Mouse (Mus musculus) cerebellum, adult 9-10 months (tissue): Measurements from ENCODE around the gene Nynrin.

Experiments
- DNase-seq: peaks from one replicate; pipeline ENCODE4 v3.0.0; 2022

Nynrin gene

DNA sequence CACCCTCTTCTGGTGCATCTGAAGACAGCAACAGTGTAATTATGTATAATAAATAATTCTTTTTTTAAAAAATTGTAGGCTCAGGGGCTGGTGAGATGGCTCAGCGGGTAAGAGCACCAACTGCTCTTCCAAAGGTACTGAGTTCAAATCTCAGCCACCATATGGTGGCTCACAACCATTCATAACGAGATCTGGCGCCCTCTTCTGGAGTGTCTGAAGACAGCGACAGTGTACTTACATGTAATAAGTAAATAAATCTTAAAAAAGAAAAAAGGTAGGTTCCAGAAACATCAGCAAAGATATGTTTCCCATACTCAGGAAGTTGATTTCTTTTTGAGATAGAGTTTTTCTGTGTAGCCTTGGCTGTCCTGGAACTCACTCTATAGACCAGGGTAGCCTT, 11.0 kb upstream of the Nynrin start:
- no peak for DNase-seq

DNA sequence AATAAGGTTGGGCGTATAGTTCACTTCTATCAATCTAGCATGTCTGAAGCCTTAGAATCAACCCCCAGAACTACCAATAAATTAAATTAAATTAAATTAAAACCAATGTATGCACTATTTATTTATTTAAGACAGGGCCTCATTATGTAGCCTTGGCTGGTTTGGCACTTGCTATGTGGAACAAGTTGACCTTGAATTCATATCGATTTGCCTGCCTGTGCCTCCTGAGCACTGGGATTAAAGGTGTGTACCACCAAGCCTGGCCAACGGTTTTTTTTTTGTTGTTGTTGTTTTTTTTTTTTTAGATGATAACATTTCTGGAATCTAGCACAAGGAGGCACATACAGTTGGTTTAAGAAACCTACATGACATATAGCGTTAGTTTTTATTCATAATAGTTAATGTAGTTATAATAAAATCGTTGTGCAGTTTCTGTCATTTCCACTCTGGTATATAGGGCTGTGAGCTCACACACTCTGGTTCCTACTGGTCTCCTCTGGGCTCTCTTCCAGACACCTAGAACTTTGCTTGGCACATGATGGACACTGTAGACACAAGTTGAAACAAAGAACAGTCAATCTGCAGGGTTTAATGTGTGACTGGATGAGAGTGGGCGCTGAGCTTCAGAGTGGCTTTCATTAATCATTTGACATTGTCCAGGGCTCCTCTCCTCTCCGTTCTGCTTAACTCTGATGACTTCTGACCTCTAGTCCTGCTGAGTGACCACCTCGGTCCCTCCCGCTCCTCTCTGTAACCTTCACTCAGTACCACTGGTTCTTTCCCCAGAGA, 8.1 kb upstream of the Nynrin start:
- DNase-seq = no peak

DNA sequence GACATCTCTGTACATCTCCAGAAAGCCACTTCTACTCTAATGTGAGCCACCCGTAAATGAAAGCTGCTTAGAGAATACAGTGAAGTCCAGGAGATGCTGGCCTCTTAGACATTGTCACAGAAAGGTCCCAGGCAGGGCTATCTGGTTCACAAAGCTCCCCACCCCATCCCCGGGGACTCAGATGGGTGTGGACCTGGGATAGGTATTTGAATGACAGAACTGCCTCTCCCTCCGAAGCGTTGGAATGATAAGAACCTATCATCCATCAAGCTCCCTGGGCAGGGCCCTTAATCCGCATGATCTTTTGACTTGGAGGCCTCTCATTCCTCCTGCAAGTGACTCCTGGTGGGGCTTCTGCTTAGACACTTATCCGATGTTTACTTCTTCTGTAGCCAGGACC, 2.9 kb upstream of the Nynrin start:
- DNase-seq = no peak

DNA sequence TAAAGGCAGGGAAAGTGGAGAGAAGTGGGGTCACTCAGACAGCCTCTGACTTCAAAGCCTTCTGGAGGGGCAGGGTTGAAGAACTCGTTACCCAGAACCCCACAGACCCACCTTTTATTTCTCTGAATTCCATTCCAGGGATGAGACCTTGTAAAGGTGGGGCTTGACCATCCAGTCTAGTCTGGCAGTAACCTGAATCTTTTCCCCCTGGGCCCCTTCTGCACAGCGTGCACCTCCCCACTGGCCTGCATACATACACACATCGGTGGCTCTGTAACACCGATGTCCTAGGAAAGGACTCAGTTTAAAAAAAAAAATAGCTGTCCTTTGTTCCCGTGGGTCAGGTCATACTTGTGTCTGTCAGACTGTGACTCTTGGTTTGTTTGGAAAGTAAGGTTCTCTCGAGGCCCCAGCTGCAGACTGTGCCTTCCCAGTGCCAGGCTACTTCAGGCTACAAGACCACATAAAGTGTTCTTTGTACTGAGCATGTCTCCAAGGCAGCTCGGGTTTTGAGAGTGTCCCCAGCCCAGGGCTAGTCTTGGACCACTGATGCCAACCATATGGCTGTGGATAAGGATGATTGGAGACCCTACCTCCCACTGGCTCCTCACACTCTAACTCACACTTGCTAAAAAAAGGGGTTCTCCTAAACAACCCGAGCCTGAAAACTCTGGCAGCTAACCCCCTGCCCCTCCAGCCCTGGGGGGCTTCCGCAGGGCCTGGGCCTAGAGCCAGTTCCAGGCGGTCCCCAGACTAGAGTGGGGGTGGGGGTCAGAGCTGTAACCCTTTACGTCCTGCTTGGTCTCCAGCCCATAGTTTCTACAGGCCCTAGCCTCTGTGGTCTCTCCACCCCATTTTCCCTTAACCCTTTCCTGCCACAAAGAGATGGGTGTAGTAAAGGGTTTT, 911 bp upstream of the Nynrin start:
- no peak for DNase-seq

DNA sequence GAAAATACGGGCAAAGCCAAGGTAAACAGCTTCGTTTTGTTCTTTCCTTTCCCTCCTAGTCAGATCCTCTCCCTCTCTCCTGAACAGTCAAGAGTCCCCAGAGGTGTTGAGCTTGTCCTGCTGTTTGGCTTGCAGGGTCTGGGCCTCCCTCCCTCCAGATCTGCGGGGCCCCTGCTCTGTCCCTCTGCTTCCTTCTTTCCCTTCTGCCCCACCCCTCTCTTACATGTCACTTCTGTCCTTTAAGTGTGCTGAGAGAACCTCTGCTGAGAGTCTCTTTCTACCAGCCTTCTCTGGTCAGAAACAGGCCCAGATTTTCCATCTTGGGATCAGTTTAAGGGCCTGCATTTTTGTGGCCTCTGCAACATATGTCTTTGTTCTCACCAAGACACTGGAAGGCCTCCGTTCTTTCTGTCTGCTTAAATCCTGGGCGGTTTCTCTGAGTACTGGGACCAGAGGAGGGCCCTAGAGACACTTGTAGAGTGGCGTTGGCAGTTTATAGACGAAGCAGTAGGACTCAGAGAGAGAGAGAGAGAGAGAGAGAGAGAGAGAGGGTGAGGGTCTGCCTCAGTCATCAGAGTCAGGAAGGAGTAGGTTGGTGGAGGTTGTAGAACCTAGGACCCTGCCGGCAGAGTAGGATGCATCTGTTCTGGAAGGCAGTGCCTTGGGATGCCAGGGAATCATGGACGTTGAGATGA, 743 bp downstream of the Nynrin start:
- DNase-seq = no peak

DNA sequence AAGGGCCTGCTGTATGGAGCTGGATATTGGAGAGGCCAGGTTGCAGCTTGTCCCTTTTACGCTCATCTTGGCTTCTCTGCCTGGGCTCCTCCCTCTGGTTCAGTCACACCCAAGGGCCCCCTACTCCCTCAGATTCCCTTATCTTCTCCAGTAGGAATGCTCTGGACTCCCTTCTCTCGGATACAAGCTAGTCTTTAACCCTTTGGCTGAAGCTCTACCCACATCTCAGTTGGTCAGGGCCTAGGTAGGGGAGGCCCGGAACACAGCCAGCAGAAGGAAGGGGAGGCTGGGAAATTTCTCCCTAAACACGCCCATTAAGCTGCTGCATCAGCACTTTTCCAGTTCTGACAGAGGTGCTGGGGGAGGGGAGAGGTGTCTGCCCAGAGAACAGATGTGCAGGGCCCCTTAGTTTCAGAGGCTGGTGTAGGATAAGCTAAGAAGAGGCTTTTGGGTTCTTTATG, 1.3 kb downstream of the Nynrin start:
- no peak for DNase-seq

DNA sequence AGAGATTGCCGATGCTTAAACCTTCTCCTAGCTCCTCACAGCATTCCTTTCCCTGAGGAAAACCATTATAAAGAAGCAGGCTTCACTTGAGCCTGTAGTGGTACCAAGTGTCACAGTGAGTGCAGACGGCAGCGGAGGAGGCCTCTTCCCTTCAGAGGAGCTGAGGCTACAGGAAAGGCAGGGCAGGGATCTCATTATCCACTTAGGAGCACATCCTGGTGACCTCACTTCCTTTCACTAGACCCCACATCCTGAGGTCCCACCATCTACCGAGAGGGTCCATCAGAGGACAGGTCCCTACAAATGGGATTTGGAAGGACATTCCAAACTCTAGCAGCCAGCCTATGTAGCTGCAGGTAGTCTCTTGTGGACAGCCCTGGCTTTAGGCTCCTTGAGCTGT, 3.8 kb downstream of the Nynrin start:
- no peak for DNase-seq

DNA sequence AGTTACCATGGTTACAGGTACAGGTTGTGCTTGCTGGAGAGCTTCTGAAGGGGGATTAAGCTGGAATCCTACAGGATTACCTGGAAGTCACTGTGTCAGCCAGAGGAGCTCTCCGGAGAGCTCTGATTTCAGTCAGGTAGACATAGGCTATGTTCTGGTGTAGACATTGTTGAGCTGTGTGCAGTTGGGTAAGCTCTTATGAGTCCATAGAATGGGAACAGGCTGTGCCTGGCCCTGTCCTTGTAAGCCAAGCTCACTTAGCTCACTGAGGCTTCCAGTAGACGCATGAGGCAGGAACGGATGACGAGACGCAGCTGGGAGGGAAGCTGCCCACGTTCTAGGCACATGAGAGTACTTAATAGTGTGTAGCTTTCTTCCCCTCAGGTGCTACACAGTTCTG, 8.4 kb downstream of the Nynrin start:
- no peak for DNase-seq

DNA sequence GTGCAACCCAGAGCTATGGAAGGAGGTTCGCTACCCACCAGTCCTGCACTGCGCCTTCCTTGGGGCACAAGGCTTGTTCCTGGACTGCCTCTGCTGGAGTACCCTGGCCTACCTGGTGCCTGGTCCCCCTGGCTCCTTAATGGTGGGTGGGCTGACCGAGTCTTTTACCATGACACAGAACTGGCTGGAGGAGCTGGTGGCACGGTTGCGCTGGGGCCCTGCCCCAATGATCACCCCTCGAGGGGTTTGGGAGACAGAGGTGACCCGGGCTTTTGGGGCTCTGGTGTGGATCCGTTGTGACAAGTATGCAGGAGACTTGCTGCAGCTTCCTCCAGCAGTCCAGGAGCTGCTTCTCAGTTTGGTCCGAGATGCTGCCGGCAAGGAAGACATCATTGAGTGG, 9.2 kb downstream of the Nynrin start:
- DNase-seq = peak; percentile 5

DNA sequence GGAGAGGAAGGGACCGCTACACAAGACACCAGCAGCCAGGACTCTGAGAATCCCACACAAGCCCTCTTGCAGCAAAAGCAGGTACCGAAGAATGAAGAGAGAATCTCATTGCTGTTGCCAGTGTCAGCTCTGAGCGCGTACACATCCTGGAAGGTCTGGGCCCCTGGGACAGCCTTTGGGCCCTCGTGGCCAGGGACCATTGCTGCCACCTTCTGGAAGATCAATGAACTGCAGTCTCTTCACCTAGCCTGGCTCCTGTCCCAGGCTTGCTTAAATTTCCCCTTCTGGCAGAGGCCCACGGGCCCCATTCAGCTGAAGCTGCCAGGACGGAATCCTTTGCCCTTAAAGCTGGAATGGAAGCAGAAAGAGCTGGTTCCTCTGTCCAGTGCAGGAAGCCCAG, 10.0 kb downstream of the Nynrin start:
- DNase-seq = peak; percentile 78

DNA sequence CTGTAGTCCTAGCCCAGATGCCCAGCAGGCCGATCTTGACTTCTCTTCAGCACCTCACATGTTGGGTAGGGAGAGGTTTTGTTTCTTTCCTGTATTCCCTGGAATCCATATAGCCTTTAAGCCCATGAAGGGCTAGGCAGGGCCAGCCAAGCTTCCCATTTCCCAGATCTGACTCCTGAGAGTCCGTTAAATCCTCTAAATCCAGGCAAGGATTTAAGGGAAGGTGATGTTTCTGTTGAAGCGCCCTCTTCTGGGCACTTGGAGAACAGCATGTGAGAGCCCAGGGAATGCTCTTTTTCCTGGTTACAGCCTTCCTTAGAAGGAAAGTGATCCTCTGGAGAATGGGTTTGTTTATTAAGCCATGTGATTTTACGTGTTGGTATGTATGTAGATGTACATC, 13.2 kb downstream of the Nynrin start:
- DNase-seq = peak; percentile 79

DNA sequence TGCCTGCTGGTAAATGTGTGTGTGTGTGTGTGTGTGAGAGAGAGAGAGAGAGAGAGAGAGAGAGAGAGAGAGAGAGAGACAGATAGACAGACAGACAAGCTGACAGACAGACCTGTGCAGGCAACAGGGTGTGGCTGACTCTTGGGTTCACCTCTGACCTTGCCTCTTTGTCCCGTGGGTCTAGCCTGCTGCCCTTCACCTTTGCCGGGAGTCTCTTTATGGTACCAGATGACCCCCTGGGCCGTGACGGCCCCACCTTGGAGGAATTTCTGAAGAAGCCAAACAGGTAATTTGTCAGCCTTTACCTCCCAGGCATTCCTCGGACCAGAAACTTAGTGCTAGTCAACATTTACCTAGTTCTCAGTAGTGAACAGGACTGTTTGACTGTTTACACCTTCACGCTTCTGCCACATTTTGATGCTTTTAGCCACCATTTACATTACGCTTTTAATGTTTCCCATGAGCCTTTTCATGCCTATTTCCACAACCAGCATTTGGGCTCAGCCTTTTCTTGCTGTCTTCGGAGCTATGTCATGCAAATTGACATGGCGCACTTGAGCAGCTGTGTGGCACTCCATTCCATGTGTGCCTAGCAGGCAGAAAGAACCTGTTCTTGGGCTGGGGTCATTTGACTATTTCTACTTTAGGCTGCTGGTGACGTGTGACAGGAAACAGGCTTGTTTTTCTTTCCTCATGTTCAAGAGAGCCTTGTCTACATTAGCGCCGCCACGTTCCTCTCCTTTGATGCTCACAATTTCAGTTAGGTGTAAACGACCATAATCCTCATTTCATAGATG, 14.6 kb downstream of the Nynrin start:
- peak; percentile 8 for DNase-seq

DNA sequence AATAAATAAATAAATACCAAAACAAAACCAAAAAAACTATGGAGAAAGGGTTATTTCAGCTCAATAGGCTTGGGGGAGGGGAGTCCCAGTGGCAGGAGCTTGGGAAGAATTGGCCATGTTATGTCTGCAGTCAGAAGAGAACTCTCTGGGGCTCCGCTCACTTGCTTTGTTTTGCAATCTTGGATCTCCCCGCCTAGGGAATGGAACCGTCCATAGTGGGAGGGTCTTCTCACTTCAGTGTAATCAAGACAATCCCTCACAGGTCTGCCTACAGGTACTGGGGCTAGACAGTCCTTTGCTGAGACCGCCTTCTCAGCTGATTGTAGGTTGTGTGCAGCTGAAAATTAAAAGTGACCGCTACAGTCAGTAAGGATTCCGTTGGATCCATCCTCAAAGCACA, 15.7 kb downstream of the Nynrin start:
- peak; percentile 18 for DNase-seq

DNA sequence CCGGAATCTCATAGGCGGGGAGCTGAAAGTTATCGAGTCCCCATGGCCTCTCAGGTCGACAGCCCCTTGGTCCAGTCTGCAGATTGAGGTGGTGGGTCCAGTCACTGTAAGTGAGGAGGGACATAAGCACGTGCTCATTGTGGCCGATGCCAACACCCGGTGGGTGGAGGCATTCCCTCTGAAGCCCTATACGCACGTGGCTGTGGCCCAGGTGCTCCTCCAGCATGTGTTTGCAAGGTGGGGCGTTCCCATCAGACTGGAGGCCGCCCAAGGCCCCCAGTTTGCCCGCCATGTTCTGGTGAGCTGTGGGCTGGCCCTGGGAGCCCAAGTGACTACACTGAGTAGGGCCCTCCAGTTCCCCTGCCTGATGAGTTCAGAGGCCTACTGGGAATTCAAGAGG, 18.2 kb downstream of the Nynrin start:
- DNase-seq = peak; percentile 33

DNA sequence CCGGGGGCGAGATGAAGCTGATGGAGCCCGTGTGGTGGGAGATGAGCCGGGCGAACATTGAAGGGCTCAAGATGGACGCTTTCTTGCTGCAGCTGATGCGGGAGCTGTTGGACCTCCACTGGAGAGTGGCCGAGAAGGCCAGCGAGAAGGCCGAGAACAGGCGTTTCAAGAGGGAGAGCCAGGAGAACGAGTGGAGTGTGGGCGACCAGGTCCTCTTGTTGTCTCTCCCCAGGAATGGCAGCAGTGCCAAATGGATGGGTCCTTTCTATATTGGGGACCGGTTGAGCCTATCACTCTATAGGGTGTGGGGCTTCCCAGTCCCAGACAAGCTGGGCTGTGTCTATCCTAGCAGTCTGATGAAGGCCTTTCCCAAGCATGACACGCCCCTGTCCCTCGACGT, 18.7 kb downstream of the Nynrin start:
- peak; percentile 54 for DNase-seq

DNA sequence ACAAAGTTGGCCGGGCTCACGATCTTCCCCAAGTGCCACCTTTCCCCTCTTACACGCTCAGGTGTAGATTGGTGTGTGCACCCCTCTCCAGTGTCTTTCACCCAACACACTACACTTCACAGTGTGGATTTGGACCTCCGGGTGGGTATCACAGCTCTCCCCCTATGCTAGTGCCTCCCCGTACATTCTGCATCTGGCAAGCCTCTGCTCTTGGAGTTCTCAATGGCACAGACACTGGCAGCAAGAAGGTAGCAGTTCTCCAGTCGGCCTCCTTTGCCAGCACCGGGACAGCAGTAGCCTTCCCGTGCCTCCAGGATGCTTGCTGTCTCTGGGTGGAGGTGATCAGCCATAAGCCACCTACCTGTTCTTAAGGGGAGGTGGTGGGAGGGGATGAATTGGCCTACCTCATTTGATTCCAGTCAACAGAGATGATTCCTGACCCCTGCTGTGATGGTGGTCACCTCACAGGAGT, 19.5 kb downstream of the Nynrin start:
- DNase-seq = no peak

DNA sequence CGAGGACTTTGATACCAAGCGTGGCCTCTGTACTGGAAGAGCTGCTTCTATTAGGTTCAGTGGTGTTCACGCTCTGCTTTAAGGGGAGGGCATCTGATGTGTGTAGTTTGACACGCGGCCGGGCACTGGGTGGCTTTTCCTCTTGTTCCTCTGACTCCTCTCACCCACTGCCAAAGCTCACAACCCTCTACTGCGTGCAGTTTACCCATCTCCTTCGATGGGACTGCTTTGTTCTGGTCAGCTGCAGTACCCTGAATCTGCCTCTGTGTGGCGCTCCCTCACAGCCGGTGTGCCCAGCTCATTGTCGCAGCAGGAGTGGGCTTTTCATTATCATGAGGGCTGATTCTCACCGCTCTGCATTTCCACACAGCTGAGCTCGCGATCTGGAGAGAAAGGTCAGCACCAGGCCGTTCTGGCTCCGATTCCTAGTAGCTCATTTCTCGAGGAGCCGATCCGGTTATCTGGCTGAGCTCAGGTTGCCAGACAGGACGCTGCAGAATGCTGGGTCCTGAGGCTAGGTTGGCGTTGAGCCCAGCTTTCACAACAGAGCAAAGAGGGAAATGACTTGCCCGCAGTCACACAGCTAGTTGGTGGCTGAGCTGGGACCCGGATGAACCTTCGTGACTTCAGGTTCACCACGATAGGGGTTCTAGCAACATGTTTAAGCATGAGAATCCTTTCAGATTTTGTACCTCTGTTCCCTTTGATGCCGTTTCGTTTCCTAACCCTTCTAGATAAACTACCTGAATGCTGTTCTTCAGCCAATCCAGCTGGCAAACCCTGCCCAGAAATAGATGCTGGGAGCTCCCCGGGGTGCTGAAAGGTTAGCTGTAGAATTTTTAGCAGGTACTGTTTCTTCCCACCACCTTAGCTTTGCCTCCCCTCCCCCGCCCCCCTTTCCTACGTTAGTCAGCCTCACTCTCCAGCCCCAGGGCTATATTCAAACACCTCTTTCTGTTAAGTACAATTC, 20.2 kb downstream of the Nynrin start:
- peak; percentile 95 for DNase-seq

DNA sequence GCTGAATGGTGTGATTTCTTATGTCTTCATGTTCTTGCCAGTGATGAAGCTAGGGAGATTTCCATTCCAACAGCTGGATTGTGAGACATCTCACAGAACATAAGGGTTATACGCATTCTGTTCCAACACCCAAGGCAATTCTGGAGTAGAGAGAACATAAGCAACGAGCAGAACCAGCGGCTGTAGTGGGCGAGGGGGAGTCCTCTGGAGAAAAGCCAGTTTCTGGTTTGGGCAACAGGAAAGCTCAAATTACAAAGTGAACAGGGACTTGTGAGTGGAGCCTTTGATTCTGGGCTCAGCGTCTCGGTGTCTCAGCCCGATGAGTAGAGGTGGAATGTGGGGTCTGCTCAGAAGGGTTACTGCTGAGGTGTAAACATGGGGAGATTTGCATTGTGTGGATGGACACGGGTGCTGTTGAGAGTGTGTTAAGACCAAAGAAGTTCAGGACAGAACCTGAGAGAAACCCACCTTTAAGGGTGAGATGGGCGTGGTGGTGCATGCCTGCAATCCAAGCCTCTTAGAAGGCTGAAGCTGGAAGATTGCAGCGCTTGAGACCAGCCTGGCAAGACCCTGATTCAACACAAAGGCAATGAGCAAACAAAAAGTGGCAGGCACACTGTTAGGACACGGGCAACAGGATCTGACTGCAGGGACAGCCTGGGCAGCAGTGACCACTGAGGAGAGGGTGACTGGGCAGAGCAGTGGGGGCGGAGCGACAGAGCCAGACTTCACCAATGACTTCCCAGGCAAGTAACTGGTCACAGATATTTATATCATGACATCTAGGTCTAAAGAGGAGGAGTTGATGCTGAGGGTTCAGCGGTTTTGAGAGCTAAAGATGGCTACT, 23.9 kb downstream of the Nynrin start:
- DNase-seq = peak; percentile 74

DNA sequence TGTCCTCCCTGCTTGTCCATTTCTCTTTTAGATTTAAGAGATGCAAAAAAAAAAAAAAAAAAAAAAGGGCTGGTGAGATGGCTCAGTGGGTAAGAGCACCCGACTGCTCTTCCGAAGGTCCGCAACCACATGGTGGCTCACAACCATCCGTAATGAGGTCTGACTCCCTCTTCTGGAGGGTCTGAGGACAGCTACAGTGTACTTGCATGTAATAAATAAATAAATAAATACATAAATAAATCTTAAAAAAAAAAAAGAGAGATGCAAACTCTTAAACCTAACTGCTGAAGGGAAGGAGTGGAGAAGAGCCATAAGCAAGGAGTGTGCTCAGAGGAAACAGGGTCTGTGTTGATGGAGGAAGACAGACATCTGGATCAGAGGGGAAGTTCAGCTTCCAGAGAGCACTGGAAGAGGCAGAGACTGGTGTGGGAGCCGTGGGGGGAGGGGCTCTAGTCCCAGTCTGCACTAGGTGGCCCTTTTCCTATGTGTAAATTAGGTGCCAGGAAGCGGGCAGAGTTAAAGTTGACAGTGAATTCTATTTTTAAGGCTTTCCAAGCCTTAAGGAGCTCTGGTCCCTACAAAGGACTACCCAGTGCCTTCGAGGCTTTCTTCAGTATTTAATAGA, 24.6 kb downstream of the Nynrin start:
- DNase-seq = peak; percentile 56

DNA sequence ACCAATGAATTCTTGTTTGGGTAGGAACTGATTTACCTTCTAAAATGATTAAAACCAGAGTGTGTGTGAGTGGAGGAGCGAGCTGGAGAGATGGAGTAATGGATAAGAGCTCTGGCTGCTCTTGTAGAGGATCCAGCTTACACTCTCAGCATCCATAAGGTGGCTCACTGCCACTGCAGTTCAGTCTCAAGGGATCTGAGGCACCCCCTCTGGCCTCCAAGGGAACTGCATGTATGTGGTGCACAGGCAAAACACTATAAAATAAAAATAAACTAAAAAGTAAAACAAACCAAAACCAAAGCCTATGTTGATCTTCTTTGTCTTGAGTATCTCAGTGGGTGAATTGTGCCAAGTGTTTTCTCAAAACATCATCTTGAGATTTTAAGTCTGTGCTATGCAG, 25.8 kb downstream of the Nynrin start:
- DNase-seq = peak; percentile 83
